Mouse (Mus musculus): Measurements from ENCODE around the gene Washc4. TPM values are rescaled to one million over a fixed set of nuclear protein-coding genes. Genes with fewer than 3 reads are reported as not detected.

Washc4 gene
- total RNA-seq, 1 experiment from 2014 or later = 41.1 TPM

- ATAC-seq (replicated peaks in 1 of 2; ENCODE audit: insufficient read depth in 1 of 2, low FRiP score in 2 of 2, low TSS enrichment in 1 of 2, low read depth in 1 of 2, poor library complexity in 2 of 2, severe bottlenecking in 2 of 2) = no peak
Measured at GRCm38 (mm10) chr10:83627113-83627687, 83.6 kb downstream of the Washc4 start.

- no peak for ATAC-seq (replicated peaks in 1 of 2; ENCODE audit: insufficient read depth in 1 of 2, low FRiP score in 2 of 2, low TSS enrichment in 1 of 2, low read depth in 1 of 2, poor library complexity in 2 of 2, severe bottlenecking in 2 of 2)
Measured at GRCm38 (mm10) chr10:83628241-83628640, 84.7 kb downstream of the Washc4 start.

- no peak for ATAC-seq (replicated peaks in 1 of 2; ENCODE audit: insufficient read depth in 1 of 2, low FRiP score in 2 of 2, low TSS enrichment in 1 of 2, low read depth in 1 of 2, poor library complexity in 2 of 2, severe bottlenecking in 2 of 2)
Measured at GRCm38 (mm10) chr10:83629190-83629781, 85.7 kb downstream of the Washc4 start.

- ATAC-seq (replicated peaks in 1 of 2; ENCODE audit: insufficient read depth in 1 of 2, low FRiP score in 2 of 2, low TSS enrichment in 1 of 2, low read depth in 1 of 2, poor library complexity in 2 of 2, severe bottlenecking in 2 of 2) = no peak
Measured at GRCm38 (mm10) chr10:83629878-83630277, 86.3 kb downstream of the Washc4 start.

GRCm38 (mm10) chr10:83630899-83631298 lies 87.3 kb downstream of the Washc4 start:
- ATAC-seq (replicated peaks in 1 of 2; ENCODE audit: insufficient read depth in 1 of 2, low FRiP score in 2 of 2, low TSS enrichment in 1 of 2, low read depth in 1 of 2, poor library complexity in 2 of 2, severe bottlenecking in 2 of 2) = no peak

- no peak for ATAC-seq (replicated peaks in 1 of 2; ENCODE audit: insufficient read depth in 1 of 2, low FRiP score in 2 of 2, low TSS enrichment in 1 of 2, low read depth in 1 of 2, poor library complexity in 2 of 2, severe bottlenecking in 2 of 2)
Measured at GRCm38 (mm10) chr10:83631775-83632174, 88.2 kb downstream of the Washc4 start.

- no peak for ATAC-seq (replicated peaks in 1 of 2; ENCODE audit: insufficient read depth in 1 of 2, low FRiP score in 2 of 2, low TSS enrichment in 1 of 2, low read depth in 1 of 2, poor library complexity in 2 of 2, severe bottlenecking in 2 of 2)
Measured at GRCm38 (mm10) chr10:83632806-83633374, 89.3 kb downstream of the Washc4 start.

- ATAC-seq (replicated peaks in 1 of 2; ENCODE audit: insufficient read depth in 1 of 2, low FRiP score in 2 of 2, low TSS enrichment in 1 of 2, low read depth in 1 of 2, poor library complexity in 2 of 2, severe bottlenecking in 2 of 2) = peak; percentile 68 to 77
Measured at GRCm38 (mm10) chr10:83634461-83634860, 90.9 kb downstream of the Washc4 start.

- no peak for ATAC-seq (replicated peaks in 1 of 2; ENCODE audit: insufficient read depth in 1 of 2, low FRiP score in 2 of 2, low TSS enrichment in 1 of 2, low read depth in 1 of 2, poor library complexity in 2 of 2, severe bottlenecking in 2 of 2)
Measured at GRCm38 (mm10) chr10:83636191-83636590, 92.6 kb downstream of the Washc4 start.

GRCm38 (mm10) chr10:83637295-83637694 lies 93.7 kb downstream of the Washc4 start:
- ATAC-seq (replicated peaks in 1 of 2; ENCODE audit: insufficient read depth in 1 of 2, low FRiP score in 2 of 2, low TSS enrichment in 1 of 2, low read depth in 1 of 2, poor library complexity in 2 of 2, severe bottlenecking in 2 of 2) = peak; percentile 85 to 88

- ATAC-seq (replicated peaks in 1 of 2; ENCODE audit: insufficient read depth in 1 of 2, low FRiP score in 2 of 2, low TSS enrichment in 1 of 2, low read depth in 1 of 2, poor library complexity in 2 of 2, severe bottlenecking in 2 of 2) = no peak
Measured at GRCm38 (mm10) chr10:83639881-83640386, 96.4 kb downstream of the Washc4 start.

- ATAC-seq (replicated peaks in 1 of 2; ENCODE audit: insufficient read depth in 1 of 2, low FRiP score in 2 of 2, low TSS enrichment in 1 of 2, low read depth in 1 of 2, poor library complexity in 2 of 2, severe bottlenecking in 2 of 2) = no peak
Measured at GRCm38 (mm10) chr10:83641641-83642040, 98.1 kb downstream of the Washc4 start.

- no peak for ATAC-seq (replicated peaks in 1 of 2; ENCODE audit: insufficient read depth in 1 of 2, low FRiP score in 2 of 2, low TSS enrichment in 1 of 2, low read depth in 1 of 2, poor library complexity in 2 of 2, severe bottlenecking in 2 of 2)
Measured at GRCm38 (mm10) chr10:83644167-83644566, 100.6 kb downstream of the Washc4 start.

- ATAC-seq (replicated peaks in 1 of 2; ENCODE audit: insufficient read depth in 1 of 2, low FRiP score in 2 of 2, low TSS enrichment in 1 of 2, low read depth in 1 of 2, poor library complexity in 2 of 2, severe bottlenecking in 2 of 2) = peak; percentile 34; a peak in 2 of 4 replicates
Measured at GRCm38 (mm10) chr10:83644865-83645715, 101.5 kb downstream of the Washc4 start.

GRCm38 (mm10) chr10:83645716-83645990 lies 102.1 kb downstream of the Washc4 start:
- ATAC-seq (replicated peaks in 1 of 2; ENCODE audit: insufficient read depth in 1 of 2, low FRiP score in 2 of 2, low TSS enrichment in 1 of 2, low read depth in 1 of 2, poor library complexity in 2 of 2, severe bottlenecking in 2 of 2) = no peak

Measured in hematopoietic stem cell, adult 5-6 weeks (primary cell).